Mouse (Mus musculus): ENCODE data around the gene Phlda3.

DNA sequence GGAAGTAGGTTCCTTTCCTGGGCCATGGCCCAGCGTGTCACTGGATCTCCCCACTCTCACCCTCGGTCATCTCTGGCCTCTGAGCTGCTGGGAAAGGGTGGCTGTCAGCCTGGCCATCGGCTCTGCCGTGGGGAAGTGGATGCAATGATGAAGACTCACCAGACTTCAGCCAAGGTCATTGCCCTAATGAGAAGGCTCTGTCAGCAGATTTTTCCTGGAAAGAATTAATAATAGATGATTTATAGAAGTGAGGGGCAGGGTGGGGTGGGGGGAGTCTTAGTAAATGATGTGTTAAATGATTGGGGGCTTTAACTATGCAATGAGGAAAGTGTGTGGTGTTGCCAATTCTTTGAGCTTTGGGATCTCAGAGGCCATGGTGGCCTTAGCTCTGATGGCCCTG lies 19.7 kb upstream of the Phlda3 start:
- no peak for TF ChIP-seq CTCF (IDR thresholded peaks at IDR 0.05)
- no peak; the same call in none of the 2 replicates for TF ChIP-seq EP300 (IDR thresholded peaks at IDR 0.05)
